Mouse (Mus musculus) midbrain, embryonic 13.5 days (tissue): ENCODE measurements around the gene Igfbp6. TPM values are rescaled to one million over a fixed set of nuclear protein-coding genes. Genes with fewer than 3 reads are reported as not detected.

Experiments used
- ATAC-seq: fragments of 200-750 bp; cut with Nextera tagmentation; 2 replicates; pipeline ENCODE4 v1.8.0; 2017; ENCODE audit warnings: mild to moderate bottlenecking, moderate TSS enrichment, moderate library complexity
- H3K27ac ChIP-seq: fragments of 300-500 bp; sonication (generic); 2 replicates; pipeline ENCODE4 v1.5.1; 2015; ENCODE audit warnings: inconsistent platforms, mild to moderate bottlenecking, moderate library complexity
- H3K27me3 ChIP-seq: fragments of 300-500 bp; sonication (generic); 2 replicates; pipeline ENCODE4 v1.6.1; 2015; ENCODE audit warnings: mild to moderate bottlenecking, inconsistent platforms
- H3K36me3 ChIP-seq: fragments of 300-500 bp; sonication (generic); 2 replicates; pipeline ENCODE4 v1.6.1; 2015; ENCODE audit warnings: mild to moderate bottlenecking, inconsistent platforms
- H3K4me1 ChIP-seq: fragments of 300-500 bp; sonication (generic); replicated peaks from 2 replicates; pipeline ENCODE4 v1.6.1; 2015; ENCODE audit warnings: inconsistent platforms
- H3K4me2 ChIP-seq: fragments of 300-500 bp; sonication (generic); replicated peaks from 2 replicates; pipeline ENCODE4 v1.6.1; 2015; ENCODE audit warnings: moderate library complexity, mild to moderate bottlenecking, inconsistent platforms
- H3K4me3 ChIP-seq: fragments of 300-500 bp; sonication (generic); replicated peaks from 2 replicates; pipeline ENCODE4 v1.5.1; 2015; ENCODE audit warnings: mild to moderate bottlenecking, inconsistent platforms
- H3K9ac ChIP-seq: fragments of 300-500 bp; sonication (generic); replicated peaks from 2 replicates; pipeline ENCODE4 v1.6.1; 2015; ENCODE audit warnings: mild to moderate bottlenecking, inconsistent platforms
- H3K9me3 ChIP-seq: fragments of 300-500 bp; sonication (generic); 2 replicates; pipeline ENCODE4 v1.6.1; 2016; ENCODE audit warnings: mild to moderate bottlenecking, inconsistent platforms
- WGBS: fragments of 180-500 bp; shearing (Covaris S2); methylation state at CpG from one replicate; pipeline ENCODE4 v1.1.7; 2015; 5-methylcytosine and 5-hydroxymethylcytosine counted together
- polyA plus RNA-seq: library from polyadenylated mRNA; unstranded; fragments of >200 nt; fragmentation: Nextera tagmentation; extraction: Ambion mirVana; gene quantifications from 2 replicates; pipeline ENCODE4 v1.2.1, GENCODE M21; 2015

The Igfbp6 gene
- polyA plus RNA-seq, 1 experiment from 2014 or later = 0.81 TPM

- ATAC-seq = no peak
- Histone ChIP-seq H3K9me3 (peaks cover 4% of the 10 kb centered on the region; the same call in 1 of the 2 replicates), H3K36me3 (peaks cover 4% of the 10 kb centered on the region; the same call in 1 of the 2 replicates), H3K9ac (no peak overlapping the region), H3K27me3 (no peaks in the 10 kb centered on the region), H3K4me2 (no peak overlapping the region), H3K4me3 (no peak overlapping the region), H3K4me1 (no peaks in the 10 kb centered on the region), H3K27ac (no peak overlapping the region)
- 88% methylated on average over 3 of the region's 3 CpGs for WGBS
Measured at GRCm38 (mm10) chr15:102173581-102173980, 29.4 kb downstream of the Igfbp6 start.

- Histone ChIP-seq H3K4me1 (no peaks in the 10 kb centered on the region), H3K27ac (no peak overlapping the region), H3K27me3 (no peaks in the 10 kb centered on the region), H3K4me2 (no peak overlapping the region), H3K9ac (no peak overlapping the region), H3K36me3 (peaks cover 4% of the 10 kb centered on the region; the same call in 1 of the 2 replicates), H3K4me3 (no peak overlapping the region), H3K9me3 (peaks cover 4% of the 10 kb centered on the region; the same call in 1 of the 2 replicates)
- ATAC-seq = no peak
- WGBS = 89% methylated on average over 16 of the region's 16 CpGs
Measured at GRCm38 (mm10) chr15:102175736-102176319, 31.7 kb downstream of the Igfbp6 start.

GRCm38 (mm10) chr15:102176571-102177316 is 32.6 kb downstream of the Igfbp6 start:
- H3K4me2 ChIP-seq = no peak overlapping the region
- H3K9me3 ChIP-seq = peaks cover 4% of the 10 kb centered on the region; the same call in 1 of the 2 replicates
- ATAC-seq = no peak
- H3K9ac ChIP-seq = no peak overlapping the region
- WGBS = 89% methylated on average over 7 of the region's 7 CpGs
- H3K27ac ChIP-seq = no peak overlapping the region
- H3K4me1 ChIP-seq = no peaks in the 10 kb centered on the region
- peaks cover 4% of the 10 kb centered on the region; the same call in 1 of the 2 replicates for H3K36me3 ChIP-seq
- H3K27me3 ChIP-seq = no peaks in the 10 kb centered on the region
- H3K4me3 ChIP-seq = no peak overlapping the region

GRCm38 (mm10) chr15:102177417-102177816 is 33.3 kb downstream of the Igfbp6 start:
- H3K4me2 ChIP-seq = no peak overlapping the region
- no peak overlapping the region for H3K9ac ChIP-seq
- no peak overlapping the region for H3K27ac ChIP-seq
- no peak for ATAC-seq
- peaks cover 4% of the 10 kb centered on the region; the same call in 1 of the 2 replicates for H3K36me3 ChIP-seq
- 86% methylated on average over 8 of the region's 8 CpGs for WGBS
- peaks cover 4% of the 10 kb centered on the region; the same call in 1 of the 2 replicates for H3K9me3 ChIP-seq
- no peaks in the 10 kb centered on the region for H3K27me3 ChIP-seq
- no peak overlapping the region for H3K4me3 ChIP-seq
- H3K4me1 ChIP-seq = no peaks in the 10 kb centered on the region

GRCm38 (mm10) chr15:102178279-102178678 is 34.1 kb downstream of the Igfbp6 start:
- Histone ChIP-seq H3K27me3 (no peaks in the 10 kb centered on the region), H3K27ac (no peak overlapping the region), H3K9me3 (peaks cover 4% of the 10 kb centered on the region; the same call in 1 of the 2 replicates), H3K9ac (no peak overlapping the region), H3K4me3 (no peak overlapping the region), H3K4me1 (no peaks in the 10 kb centered on the region), H3K36me3 (peaks cover 6% of the 10 kb centered on the region; the same call in 1 of the 2 replicates), H3K4me2 (no peak overlapping the region)
- 21% methylated on average over 6 of the region's 6 CpGs for WGBS
- ATAC-seq = no peak

- WGBS = 79% methylated on average over 9 of the region's 9 CpGs
Measured at GRCm38 (mm10) chr15:102179106-102179505, 34.9 kb downstream of the Igfbp6 start.

GRCm38 (mm10) chr15:102179924-102180323 is 35.8 kb downstream of the Igfbp6 start:
- ATAC-seq = no peak
- Histone ChIP-seq H3K4me1 (no peaks in the 10 kb centered on the region), H3K4me3 (no peak overlapping the region)

More at GRCm38 (mm10) chr15:102179106-102179505, 34.9 kb downstream of the Igfbp6 start:
- ATAC-seq = no peak
- Histone ChIP-seq H3K27ac (no peak overlapping the region), H3K9ac (0 out of 2 replicates have a peak overlapping the region, but pooled peaks have one; percentile 10), H3K4me3 (no peak overlapping the region), H3K27me3 (no peaks in the 10 kb centered on the region), H3K9me3 (peaks cover 4% of the 10 kb centered on the region; the same call in 1 of the 2 replicates), H3K36me3 (peaks cover 13% of the 10 kb centered on the region), H3K4me2 (no peak overlapping the region), H3K4me1 (no peaks in the 10 kb centered on the region)

GRCm38 (mm10) chr15:102183076-102183475 is 38.9 kb downstream of the Igfbp6 start:
- H3K4me1 ChIP-seq = no peaks in the 10 kb centered on the region
- 90% methylated on average over 3 of the region's 3 CpGs for WGBS
- no peak overlapping the region for H3K4me3 ChIP-seq
- H3K27ac ChIP-seq = no peak overlapping the region
- H3K9me3 ChIP-seq = no peaks in the 10 kb centered on the region
- no peaks in the 10 kb centered on the region for H3K27me3 ChIP-seq
- peaks cover 27% of the 10 kb centered on the region for H3K36me3 ChIP-seq
- H3K4me2 ChIP-seq = no peak overlapping the region
- ATAC-seq = no peak
- H3K9ac ChIP-seq = no peak overlapping the region

More at GRCm38 (mm10) chr15:102179924-102180323, 35.8 kb downstream of the Igfbp6 start:
- no peak overlapping the region for H3K27ac ChIP-seq
- peaks cover 18% of the 10 kb centered on the region for H3K36me3 ChIP-seq
- WGBS = 90% methylated on average over 14 of the region's 14 CpGs
- no peak overlapping the region for H3K4me2 ChIP-seq
- no peaks in the 10 kb centered on the region for H3K9me3 ChIP-seq
- no peaks in the 10 kb centered on the region for H3K27me3 ChIP-seq
- no peak overlapping the region for H3K9ac ChIP-seq

GRCm38 (mm10) chr15:102186239-102186638 is 42.1 kb downstream of the Igfbp6 start:
- WGBS = 88% methylated on average over 11 of the region's 11 CpGs
- no peaks in the 10 kb centered on the region for H3K9me3 ChIP-seq
- ATAC-seq = no peak

GRCm38 (mm10) chr15:102188096-102188495 is 43.9 kb downstream of the Igfbp6 start:
- Histone ChIP-seq H3K4me1 (no peaks in the 10 kb centered on the region), H3K27ac (no peak overlapping the region), H3K4me2 (no peak overlapping the region), H3K9ac (no peak overlapping the region), H3K36me3 (peaks cover 25% of the 10 kb centered on the region), H3K9me3 (no peaks in the 10 kb centered on the region), H3K4me3 (no peak overlapping the region), H3K27me3 (no peaks in the 10 kb centered on the region)
- WGBS = 90% methylated on average over 10 of the region's 10 CpGs
- no peak for ATAC-seq

More at GRCm38 (mm10) chr15:102186239-102186638, 42.1 kb downstream of the Igfbp6 start:
- H3K27me3 ChIP-seq = no peaks in the 10 kb centered on the region
- no peaks in the 10 kb centered on the region for H3K4me1 ChIP-seq
- H3K9ac ChIP-seq = no peak overlapping the region
- peaks cover 27% of the 10 kb centered on the region for H3K36me3 ChIP-seq
- no peak overlapping the region for H3K27ac ChIP-seq
- no peak overlapping the region for H3K4me3 ChIP-seq
- H3K4me2 ChIP-seq = no peak overlapping the region

- Histone ChIP-seq H3K9me3 (no peaks in the 10 kb centered on the region), H3K36me3 (peaks cover 21% of the 10 kb centered on the region), H3K9ac (no peak overlapping the region), H3K4me3 (no peak overlapping the region), H3K4me2 (no peak overlapping the region), H3K27me3 (no peaks in the 10 kb centered on the region), H3K27ac (no peak overlapping the region), H3K4me1 (no peaks in the 10 kb centered on the region)
- 65% methylated on average over 6 of the region's 6 CpGs for WGBS
- ATAC-seq = no peak
Measured at GRCm38 (mm10) chr15:102188883-102189282, 44.7 kb downstream of the Igfbp6 start.

GRCm38 (mm10) chr15:102191699-102192098 is 47.5 kb downstream of the Igfbp6 start:
- Histone ChIP-seq H3K9ac (no peak overlapping the region), H3K27ac (no peak overlapping the region), H3K4me2 (no peak overlapping the region), H3K27me3 (no peaks in the 10 kb centered on the region), H3K36me3 (no peaks in the 10 kb centered on the region; the same call in 1 of the 2 replicates), H3K4me3 (no peak overlapping the region), H3K9me3 (no peaks in the 10 kb centered on the region), H3K4me1 (no peaks in the 10 kb centered on the region)
- 73% methylated on average over 7 of the region's 7 CpGs for WGBS
- no peak for ATAC-seq
